Mouse (Mus musculus) intestine, embryonic 15.5 days (tissue): Measurements from ENCODE around the gene Gm49387. TPM values are rescaled to one million over a fixed set of nuclear protein-coding genes. Genes with fewer than 3 reads are reported as not detected.
"Not testable (repeated sequence)": the region's sequence is repeated elsewhere in the genome, so short reads cannot be mapped to it uniquely, and the experiment has no call there.

Experiments
- ATAC-seq: fragments of 200-750 bp; cut with Nextera tagmentation; 2 replicates; pipeline ENCODE4 v1.8.0; 2017; ENCODE audit warnings: moderate TSS enrichment, moderate library complexity
- H3K27ac ChIP-seq: fragments of 300-500 bp; sonication (generic); 2 replicates; pipeline ENCODE4 v1.5.1; 2015; ENCODE audit warnings: mild to moderate bottlenecking, inconsistent platforms
- H3K27me3 ChIP-seq: fragments of 300-500 bp; sonication (generic); replicated peaks from 2 replicates; pipeline ENCODE4 v1.6.1; 2015; ENCODE audit warnings: inconsistent platforms
- H3K36me3 ChIP-seq: fragments of 300-500 bp; sonication (generic); 2 replicates; pipeline ENCODE4 v1.6.1; 2015; ENCODE audit warnings: inconsistent platforms
- H3K4me1 ChIP-seq: fragments of 300-500 bp; sonication (generic); replicated peaks from 2 replicates; pipeline ENCODE4 v1.6.1; 2015; ENCODE audit warnings: inconsistent platforms
- H3K4me2 ChIP-seq: fragments of 300-500 bp; sonication (generic); replicated peaks from 2 replicates; pipeline ENCODE4 v1.6.1; 2015; ENCODE audit warnings: mild to moderate bottlenecking, inconsistent platforms
- H3K4me3 ChIP-seq: fragments of 300-500 bp; sonication (generic); replicated peaks from 2 replicates; pipeline ENCODE4 v1.5.1; 2015; ENCODE audit warnings: inconsistent platforms
- H3K9ac ChIP-seq: fragments of 300-500 bp; sonication (generic); 2 replicates; pipeline ENCODE4 v1.6.1; 2015; ENCODE audit warnings: inconsistent platforms
- H3K9me3 ChIP-seq: fragments of 300-500 bp; sonication (generic); 2 replicates; pipeline ENCODE4 v1.6.1; 2016; ENCODE audit warnings: inconsistent platforms
- WGBS: fragments of 180-500 bp; shearing (Covaris S2); methylation state at CpG from one replicate; pipeline ENCODE4 v1.1.7; 2015; 5-methylcytosine and 5-hydroxymethylcytosine counted together
- polyA plus RNA-seq: library from polyadenylated mRNA; unstranded; fragments of >200 nt; fragmentation: Nextera tagmentation; extraction: Ambion mirVana; gene quantifications from 2 replicates; pipeline ENCODE4 v1.2.1, GENCODE M21; 2015

Gene Gm49387
- polyA plus RNA-seq, 1 experiment from 2014 or later = 1.3 TPM

DNA sequence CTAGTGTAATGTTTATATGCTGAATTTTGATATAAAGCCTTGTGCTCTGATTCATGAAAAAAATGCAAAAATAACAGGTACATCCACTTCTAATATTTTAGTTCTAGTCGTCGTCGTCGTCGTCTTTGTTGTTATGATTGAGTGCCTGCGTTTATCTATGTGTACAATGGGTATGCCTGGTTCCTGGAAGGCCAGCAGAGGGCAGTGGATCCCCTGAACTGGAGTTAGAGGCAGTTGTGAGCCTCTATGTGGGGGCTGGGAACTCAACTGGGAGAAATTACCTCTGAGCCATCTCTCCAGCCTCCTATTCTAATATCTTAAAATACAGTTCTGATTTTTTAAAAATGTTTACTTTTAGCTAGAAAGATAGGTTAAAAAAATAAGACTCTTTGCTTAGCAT, 35.2 kb downstream of the Gm49387 start:
- H3K27me3 ChIP-seq = no peaks in the 10 kb centered on the region
- H3K9ac ChIP-seq = no peak overlapping the region
- no peak for ATAC-seq
- H3K4me2 ChIP-seq = no peak overlapping the region
- H3K9me3 ChIP-seq = no peaks in the 10 kb centered on the region
- H3K4me1 ChIP-seq = no peaks in the 10 kb centered on the region
- 53% methylated on average over 6 of the region's 6 CpGs for WGBS
- no peak overlapping the region for H3K27ac ChIP-seq
- H3K4me3 ChIP-seq = no peak overlapping the region
- H3K36me3 ChIP-seq = no peaks in the 10 kb centered on the region

DNA sequence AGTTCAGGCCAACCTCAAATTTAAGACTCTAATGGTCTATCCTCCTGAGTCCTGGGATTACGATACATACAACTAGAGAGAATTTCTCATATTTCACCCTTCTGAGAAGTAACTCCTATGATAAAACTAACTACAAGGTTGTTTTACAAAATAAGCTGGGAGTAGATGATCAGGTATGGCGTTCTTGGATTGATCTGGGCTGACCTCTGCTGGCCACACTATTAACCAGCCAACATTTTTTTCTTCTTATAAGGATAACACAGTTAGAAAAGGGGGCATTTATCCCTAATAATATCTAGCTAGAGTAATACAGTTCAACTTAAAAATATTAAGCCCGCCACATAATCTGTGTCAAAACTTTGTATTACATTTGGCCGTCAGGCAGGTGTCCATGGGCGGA, 35.8 kb downstream of the Gm49387 start:
- no peaks in the 10 kb centered on the region for H3K4me1 ChIP-seq
- H3K36me3 ChIP-seq = no peaks in the 10 kb centered on the region
- no peaks in the 10 kb centered on the region for H3K27me3 ChIP-seq
- H3K9me3 ChIP-seq = no peaks in the 10 kb centered on the region
- no peak for ATAC-seq
- H3K9ac ChIP-seq = no peak overlapping the region
- 69% methylated on average over 5 of the region's 5 CpGs for WGBS
- no peak overlapping the region for H3K4me2 ChIP-seq
- no peak overlapping the region for H3K4me3 ChIP-seq
- no peak overlapping the region for H3K27ac ChIP-seq

DNA sequence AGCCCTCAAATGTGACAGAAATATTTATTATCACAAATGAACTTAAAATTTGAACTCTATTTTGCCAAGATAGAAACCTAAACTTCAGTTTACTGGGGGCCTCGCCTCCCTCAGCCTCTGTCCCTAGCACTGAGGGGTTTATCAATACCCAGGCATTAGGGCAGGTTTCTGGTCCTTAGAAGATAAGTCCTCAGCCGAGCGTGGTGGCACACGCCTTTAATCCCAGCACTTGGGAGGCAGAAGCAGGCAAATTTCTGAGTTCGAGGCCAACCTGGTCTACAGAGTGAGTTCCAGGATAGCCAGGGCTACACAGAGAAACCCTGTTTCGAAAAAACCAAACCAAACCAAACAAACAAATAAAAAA, 38.1 kb downstream of the Gm49387 start:
- ATAC-seq, H3K36me3 ChIP-seq, H3K9me3 ChIP-seq, H3K27me3 ChIP-seq, H3K4me2 ChIP-seq, H3K4me1 ChIP-seq, H3K4me3 ChIP-seq, H3K9ac ChIP-seq, H3K27ac ChIP-seq: not testable (repeated sequence)
- WGBS = 75% methylated on average over 6 of the region's 6 CpGs

DNA sequence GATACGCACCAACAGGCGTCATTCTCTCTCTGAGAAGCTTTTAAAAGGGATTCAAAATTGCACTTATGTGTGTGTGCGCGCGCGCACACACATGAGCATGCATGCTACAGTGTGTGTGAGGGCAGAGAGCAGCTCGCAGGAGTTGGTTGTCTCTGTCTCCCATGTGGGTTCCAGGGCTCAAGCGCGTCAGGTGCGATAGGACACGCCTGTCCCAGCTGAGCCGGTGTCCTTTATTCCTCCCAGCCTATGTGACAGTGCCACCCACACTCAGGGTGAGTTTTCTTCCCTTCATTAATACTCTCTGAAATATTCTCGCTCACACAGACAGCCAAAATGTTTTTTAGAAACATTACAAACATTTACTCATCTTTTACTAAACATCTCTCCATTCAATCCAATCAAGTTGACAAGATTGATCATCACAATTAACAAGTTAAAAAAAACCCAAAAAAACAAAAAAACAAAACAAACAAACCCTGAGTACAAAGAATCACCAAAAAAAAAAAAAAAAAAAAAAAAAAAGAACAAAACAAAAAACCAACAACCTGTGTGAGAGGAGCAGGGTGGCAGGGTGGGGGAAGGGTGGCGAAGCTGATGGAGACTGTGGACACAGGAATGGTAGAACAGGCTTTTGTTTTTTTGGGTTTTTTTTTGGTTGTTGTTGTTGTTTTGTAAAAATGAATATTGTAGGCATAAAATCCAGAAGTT, 38.6 kb downstream of the Gm49387 start:
- Histone ChIP-seq H3K27ac (no peak overlapping the region), H3K9me3 (no peaks in the 10 kb centered on the region), H3K4me3 (no peak overlapping the region), H3K36me3 (no peaks in the 10 kb centered on the region), H3K27me3 (no peaks in the 10 kb centered on the region), H3K4me1 (no peaks in the 10 kb centered on the region), H3K4me2 (no peak overlapping the region), H3K9ac (no peak overlapping the region)
- 92% methylated on average over 14 of the region's 14 CpGs for WGBS
- no peak for ATAC-seq

DNA sequence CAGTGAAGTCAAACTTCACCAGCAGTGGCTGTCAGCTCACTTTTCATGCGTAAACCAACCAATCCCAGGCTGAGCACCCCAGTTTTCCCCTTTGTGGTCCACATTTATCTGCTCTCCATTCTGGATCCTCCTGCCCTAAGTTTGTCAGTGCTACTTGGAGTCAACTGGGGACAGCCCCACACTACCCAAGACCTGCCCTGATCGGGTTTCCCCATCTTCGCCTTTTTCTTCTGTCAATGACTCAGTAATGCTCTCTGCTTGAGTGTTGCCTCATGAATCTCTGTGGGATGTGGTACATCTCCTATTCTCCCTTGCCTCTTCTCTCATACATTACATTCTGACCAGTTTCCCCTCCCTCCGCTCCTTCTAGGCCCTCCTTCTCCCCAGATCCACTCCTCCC, 43.2 kb downstream of the Gm49387 start:
- no peaks in the 10 kb centered on the region for H3K4me1 ChIP-seq
- no peaks in the 10 kb centered on the region for H3K9me3 ChIP-seq
- no peak overlapping the region for H3K4me3 ChIP-seq
- no peaks in the 10 kb centered on the region for H3K27me3 ChIP-seq
- ATAC-seq = no peak
- WGBS = 91% methylated on average over 4 of the region's 4 CpGs
- H3K9ac ChIP-seq = no peak overlapping the region
- no peak overlapping the region for H3K27ac ChIP-seq
- H3K36me3 ChIP-seq = no peaks in the 10 kb centered on the region
- H3K4me2 ChIP-seq = no peak overlapping the region

DNA sequence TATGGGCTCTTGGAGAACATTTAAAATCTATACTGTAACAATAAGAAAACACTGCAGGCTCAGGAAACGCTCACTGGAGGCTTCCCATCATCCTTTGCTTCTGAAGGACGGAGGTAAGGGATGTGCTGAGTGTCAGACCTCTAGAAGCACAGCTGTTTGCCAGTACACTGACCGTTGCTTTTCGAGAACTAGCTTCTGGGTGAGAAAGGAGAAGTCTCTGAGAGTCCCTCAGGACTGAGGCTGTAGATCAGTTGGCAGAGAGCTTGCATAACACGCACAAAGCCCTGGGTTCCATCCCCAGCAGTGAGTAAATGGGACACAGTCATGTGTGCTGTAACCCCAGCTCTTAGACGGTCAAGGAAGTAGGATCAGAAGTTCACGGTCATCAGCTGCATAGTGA, 44.3 kb downstream of the Gm49387 start:
- no peak for ATAC-seq
- H3K9ac ChIP-seq = no peak overlapping the region
- 70% methylated on average over 7 of the region's 7 CpGs for WGBS
- no peaks in the 10 kb centered on the region for H3K27me3 ChIP-seq
- H3K4me1 ChIP-seq = no peaks in the 10 kb centered on the region
- H3K4me2 ChIP-seq = no peak overlapping the region
- H3K9me3 ChIP-seq = no peaks in the 10 kb centered on the region
- H3K27ac ChIP-seq = no peak overlapping the region
- no peak overlapping the region for H3K4me3 ChIP-seq
- no peaks in the 10 kb centered on the region for H3K36me3 ChIP-seq

DNA sequence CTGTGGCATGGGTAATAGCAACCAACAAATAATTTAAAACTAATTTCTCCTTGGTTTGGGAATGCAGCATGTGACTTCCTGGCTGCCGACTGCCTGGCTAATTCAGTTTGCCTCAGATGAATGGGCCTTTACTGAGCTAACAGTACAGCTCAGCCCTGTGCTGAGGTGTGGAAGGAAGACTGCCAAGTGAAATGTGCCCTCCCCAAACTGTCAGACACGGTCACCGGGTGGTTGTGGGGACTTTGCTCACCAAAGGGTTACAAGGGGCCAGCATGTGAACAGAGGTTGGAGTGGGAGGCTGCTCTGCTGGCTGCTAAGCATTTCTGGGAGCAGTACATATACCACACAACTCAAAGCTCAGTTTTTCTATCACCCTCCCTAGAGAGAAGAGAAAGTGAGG, 46.0 kb downstream of the Gm49387 start:
- Histone ChIP-seq H3K9me3 (no peaks in the 10 kb centered on the region), H3K4me2 (no peak overlapping the region), H3K27ac (no peak overlapping the region), H3K4me1 (no peaks in the 10 kb centered on the region), H3K27me3 (no peaks in the 10 kb centered on the region), H3K9ac (no peak overlapping the region), H3K36me3 (no peaks in the 10 kb centered on the region), H3K4me3 (no peak overlapping the region)
- WGBS = 67% methylated on average over 3 of the region's 3 CpGs
- ATAC-seq = no peak

DNA sequence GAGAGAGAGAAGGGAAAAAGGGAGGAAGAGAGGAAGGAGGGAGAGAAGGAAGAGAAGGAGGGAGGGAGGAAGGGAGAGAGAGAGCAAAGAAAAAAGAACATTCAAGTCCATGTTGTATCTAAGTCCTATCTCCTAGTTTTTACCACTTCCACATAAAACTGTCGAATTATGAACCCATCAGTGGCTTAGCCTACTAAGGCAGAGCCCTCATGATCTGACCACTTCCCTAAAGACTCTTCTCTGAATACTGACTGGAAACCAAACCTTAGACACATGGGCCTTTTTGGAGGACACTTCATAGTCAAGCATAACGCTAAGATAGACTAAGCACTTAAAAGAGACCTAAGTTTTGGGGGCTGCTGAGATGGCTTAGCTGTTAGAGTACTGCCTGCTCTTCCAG, 47.6 kb downstream of the Gm49387 start:
- ATAC-seq = no peak
- Histone ChIP-seq H3K9me3 (no peaks in the 10 kb centered on the region), H3K27me3 (no peaks in the 10 kb centered on the region), H3K4me3 (no peak overlapping the region), H3K9ac (no peak overlapping the region), H3K27ac (no peak overlapping the region), H3K36me3 (no peaks in the 10 kb centered on the region), H3K4me2 (no peak overlapping the region), H3K4me1 (no peaks in the 10 kb centered on the region)
- WGBS = 86% methylated on average over 2 of the region's 2 CpGs

DNA sequence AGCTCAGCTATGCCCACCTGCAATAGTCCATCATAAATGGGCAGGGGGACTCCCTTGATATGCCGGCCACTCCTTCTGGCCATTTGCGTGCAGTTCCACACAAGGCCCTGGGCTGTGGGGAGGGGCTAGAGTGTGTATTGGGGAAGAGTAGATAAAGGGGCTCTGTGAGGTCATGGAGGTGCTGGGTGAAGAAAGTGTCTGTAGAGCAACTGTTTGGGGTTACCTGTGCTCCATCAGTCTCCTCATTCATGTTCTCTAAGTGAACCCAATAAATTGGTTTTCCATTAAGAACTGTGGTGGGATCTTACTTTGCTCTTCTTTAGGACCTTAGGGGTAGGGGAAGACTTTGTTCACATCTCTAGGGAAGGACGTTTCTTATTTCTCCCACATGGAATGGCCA, 49.4 kb downstream of the Gm49387 start, which contains the start of gene Colq:
Gene Colq, minus strand, starts transcription at position 101 of the 400 bp plus-strand sequence.
- 80% methylated on average over 3 of the region's 3 CpGs for whole genome bisulfite sequencing
- no peak within 1 kb of the TSS for H3K9ac ChIP-seq
- no peaks in the 10 kb centered on the region for H3K9me3 ChIP-seq
- H3K36me3 ChIP-seq = no peaks in the 10 kb centered on the region
- no peaks in the 10 kb centered on the region for H3K4me1 ChIP-seq
- no peak within 1 kb of the TSS for H3K4me3 ChIP-seq
- ATAC-seq = no peak
- H3K27me3 ChIP-seq = no peaks in the 10 kb centered on the region
- H3K27ac ChIP-seq = no peak within 1 kb of the TSS
- no peak within 1 kb of the TSS for H3K4me2 ChIP-seq

DNA sequence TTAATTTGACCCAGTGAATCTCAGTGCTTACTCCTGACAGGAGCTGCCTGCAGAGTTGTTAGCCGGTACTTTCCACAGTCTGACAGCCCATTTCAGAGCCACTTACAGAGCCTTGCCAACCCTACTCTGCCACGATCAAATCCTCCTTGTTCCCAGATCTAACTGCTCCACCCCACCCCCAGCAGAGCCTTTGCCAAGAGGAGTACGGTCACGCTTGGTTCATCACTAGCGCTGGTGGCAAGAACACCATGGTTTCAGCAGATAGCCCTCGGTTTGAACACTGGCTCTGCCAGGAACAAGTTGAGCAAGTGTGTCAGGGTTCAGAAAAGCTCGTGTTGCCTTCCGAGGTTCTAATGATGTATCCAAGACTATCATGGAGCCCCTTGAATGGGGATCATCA, 54.2 kb downstream of the Gm49387 start:
- no peaks in the 10 kb centered on the region for H3K27me3 ChIP-seq
- no peak overlapping the region for H3K4me2 ChIP-seq
- no peaks in the 10 kb centered on the region for H3K4me1 ChIP-seq
- no peak overlapping the region for H3K27ac ChIP-seq
- no peak overlapping the region for H3K9ac ChIP-seq
- 88% methylated on average over 8 of the region's 8 CpGs for WGBS
- H3K9me3 ChIP-seq = no peaks in the 10 kb centered on the region
- H3K4me3 ChIP-seq = no peak overlapping the region
- H3K36me3 ChIP-seq = no peaks in the 10 kb centered on the region
- no peak for ATAC-seq

DNA sequence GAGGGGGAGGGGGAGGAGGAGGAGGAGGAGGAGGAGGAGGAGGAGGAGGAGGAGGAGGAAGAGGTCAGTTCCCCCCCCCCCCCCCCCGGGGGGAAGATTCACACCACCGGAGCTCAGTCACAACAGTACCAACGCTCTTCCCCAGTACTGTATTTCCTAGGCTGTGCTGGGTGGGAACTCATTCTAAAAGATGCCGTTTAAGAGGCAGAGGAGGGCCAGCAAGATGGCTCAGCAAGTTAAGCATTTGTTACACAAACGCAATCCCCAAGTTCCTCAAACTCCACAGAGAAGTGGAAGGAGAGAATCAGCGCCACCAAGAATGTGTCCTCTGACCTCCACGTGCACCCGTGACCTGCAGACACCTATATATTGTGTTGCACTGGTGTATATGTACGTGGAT, 57.6 kb downstream of the Gm49387 start:
- no peaks in the 10 kb centered on the region for H3K9me3 ChIP-seq
- no peaks in the 10 kb centered on the region for H3K4me1 ChIP-seq
- WGBS = 89% methylated on average over 8 of the region's 9 CpGs
- no peak overlapping the region for H3K4me3 ChIP-seq
- H3K27ac ChIP-seq = no peak overlapping the region
- no peak for ATAC-seq
- H3K4me2 ChIP-seq = no peak overlapping the region
- H3K36me3 ChIP-seq = no peaks in the 10 kb centered on the region
- H3K27me3 ChIP-seq = no peaks in the 10 kb centered on the region
- no peak overlapping the region for H3K9ac ChIP-seq

DNA sequence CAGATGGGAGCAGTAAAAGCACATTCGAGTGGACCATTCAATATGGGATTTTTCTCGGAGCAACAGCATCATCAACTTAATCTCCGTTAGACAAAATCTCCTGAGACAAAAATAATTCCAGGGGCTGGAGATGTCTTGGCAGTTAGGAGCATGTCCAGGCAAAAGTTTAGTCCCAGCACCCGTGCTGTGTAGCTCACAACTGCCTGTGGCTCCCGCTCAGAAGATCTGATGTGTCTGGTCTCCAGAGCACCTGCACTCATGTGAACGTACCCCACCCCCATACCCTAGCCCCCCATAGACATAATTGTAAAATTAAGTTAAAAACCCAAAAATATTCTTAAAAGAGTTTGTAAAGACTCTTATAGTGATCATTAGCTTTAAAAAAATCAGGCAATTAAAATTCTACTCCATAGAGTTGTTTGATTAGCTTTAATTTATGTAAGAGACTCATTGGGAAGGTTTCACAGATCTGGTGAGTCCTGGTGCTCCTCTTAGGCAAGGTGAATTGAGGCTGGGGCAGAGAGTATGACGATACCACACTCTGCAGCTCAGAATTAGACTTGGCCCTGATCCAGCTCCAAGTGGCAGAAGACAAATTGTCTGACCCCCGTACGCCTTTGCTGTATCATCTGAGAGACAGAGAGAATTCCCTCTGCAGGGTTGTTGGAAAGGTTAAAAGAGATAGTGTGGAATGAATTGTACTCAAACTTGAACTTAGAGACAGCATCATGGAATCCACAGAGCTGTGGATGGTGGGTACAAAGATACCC, 62.5 kb downstream of the Gm49387 start:
- no peak overlapping the region for H3K4me2 ChIP-seq
- H3K9me3 ChIP-seq = no peaks in the 10 kb centered on the region
- H3K27me3 ChIP-seq = no peaks in the 10 kb centered on the region
- no peak for ATAC-seq
- no peaks in the 10 kb centered on the region for H3K36me3 ChIP-seq
- no peak overlapping the region for H3K27ac ChIP-seq
- H3K4me1 ChIP-seq = 0 out of 2 replicates have a peak, but pooled peaks cover 8% of the 10 kb centered on the region
- H3K9ac ChIP-seq = no peak overlapping the region
- 33% methylated on average over 9 of the region's 9 CpGs for WGBS
- no peak overlapping the region for H3K4me3 ChIP-seq
